Mouse (Mus musculus) ES-E14 (cell line): ENCODE measurements at regions not wholly inside any gene's neighbourhood (a gene's known extent, or its start where the extent isn't known, plus 50 kb on each side); places are given as distances from the start of the nearest gene placed in this dataset.

Experiments used
- DNase-seq: peaks from one replicate; pipeline ENCODE4 v3.0.0-alpha.2; 2013; ENCODE audit warnings: low read depth, low spot score
- H3K27ac ChIP-seq: 2 replicates; pipeline ENCODE4 v1.5.1; 2012; ENCODE audit warnings: low read depth, mild to moderate bottlenecking, low read length, moderate library complexity, mixed read lengths; ENCODE audit not compliant: poor library complexity, insufficient read depth, severe bottlenecking
- H3K36me3 ChIP-seq: 2 replicates; pipeline ENCODE4 v1.6.1; 2012; ENCODE audit warnings: mild to moderate bottlenecking, low read length, moderate library complexity, mixed read lengths; ENCODE audit not compliant: control insufficient read depth, poor library complexity, insufficient read depth, severe bottlenecking
- H3K4me1 ChIP-seq, 2 experiments: fragments of 150-350 bp in 1 of 2; sonication (generic) in 1 of 2; 2 replicates each; pipeline ENCODE4 v1.6.1; 2012; ENCODE audit warnings: low read length in 2 of 2, mild to moderate bottlenecking in 1 of 2, mixed read lengths in 1 of 2; ENCODE audit not compliant: control insufficient read depth in 2 of 2, insufficient read depth in 2 of 2, poor library complexity in 1 of 2
- H3K4me3 ChIP-seq, 2 experiments: fragments of 150-350 bp in 1 of 2; sonication (generic) in 1 of 2; 2 replicates each; pipeline ENCODE4 v1.5.1; 2012; ENCODE audit warnings: low read length in 2 of 2, low read depth in 1 of 2, mild to moderate bottlenecking in 1 of 2, mixed read lengths in 1 of 2; ENCODE audit not compliant: insufficient read depth in 1 of 2, poor library complexity in 1 of 2, severe bottlenecking in 1 of 2
- H3K9ac ChIP-seq: 2 replicates; pipeline ENCODE4 v1.6.1; 2012; ENCODE audit warnings: low read depth, mild to moderate bottlenecking, low read length, mixed read lengths; ENCODE audit not compliant: poor library complexity, insufficient read depth, severe bottlenecking
- H3K9me3 ChIP-seq: fragments of 150-350 bp; sonication (generic); 2 replicates; pipeline ENCODE4 v1.6.1; 2012; ENCODE audit warnings: low read depth, mild to moderate bottlenecking, low read length; ENCODE audit not compliant: control insufficient read depth, insufficient read depth
- CHD2 ChIP-seq: IDR thresholded peaks from 2 replicates; pipeline ENCODE4 v1.6.1; 2014; ENCODE audit warnings: mild to moderate bottlenecking, low read depth, low read length, inconsistent platforms
- HCFC1 ChIP-seq: IDR thresholded peaks from 2 replicates; pipeline ENCODE4 v1.6.1; 2012; ENCODE audit warnings: low read length, inconsistent platforms, borderline replicate concordance; ENCODE audit not compliant: insufficient read depth
- MAFK ChIP-seq: IDR thresholded peaks from 2 replicates; pipeline ENCODE4 v1.6.1; 2014; ENCODE audit warnings: mild to moderate bottlenecking, low read depth, low read length, inconsistent platforms; ENCODE audit not compliant: insufficient read depth
- ZC3H11A ChIP-seq: IDR thresholded peaks from 2 replicates; pipeline ENCODE4 v1.6.1; 2012; ENCODE audit warnings: low read depth, mild to moderate bottlenecking, inconsistent platforms, low read length, borderline replicate concordance
- ZNF384 ChIP-seq: IDR thresholded peaks from 2 replicates; pipeline ENCODE4 v1.6.1; 2012; ENCODE audit warnings: low read depth, low read length, inconsistent platforms
- in situ Hi-C, 2 experiments: fragments of 600-800 bp; cut with MboI; formaldehyde crosslinking; loops; one replicate each; pipeline ENCODE4 v1.15.1; 2025; ENCODE audit warnings: low sequenced_read_pairs in 2 of 2, inconsistent platforms in 1 of 2; ENCODE audit not compliant: unreplicated experiment in 2 of 2

- DNase-seq: no peak
- Histone ChIP-seq H3K4me1 (no peaks in the 10 kb centered on the region), H3K36me3 (no peaks in the 10 kb centered on the region), H3K9ac (no peak overlapping the region), H3K4me3 (no peak overlapping the region), H3K9me3 (no peaks in the 10 kb centered on the region), H3K27ac (no peak overlapping the region)
- in situ Hi-C loops: no loop called here
- TF ChIP-seq ZC3H11A (no peak), HCFC1 (no peak), ZNF384 (no peak), CHD2 (no peak), MAFK (no peak)
These were observed 448.0 kb downstream of the Cbln4 start for GRCm38 (mm10) chr2:171595240-171595639.

GRCm38 (mm10) chr2:171593884-171594283 lies 449.4 kb downstream of the Cbln4 start:
- Histone ChIP-seq H3K4me1 (no peaks in the 10 kb centered on the region), H3K9ac (no peak overlapping the region), H3K36me3 (no peaks in the 10 kb centered on the region), H3K9me3 (no peaks in the 10 kb centered on the region), H3K27ac (no peak overlapping the region), H3K4me3 (no peak overlapping the region)
- TF ChIP-seq ZC3H11A (no peak), CHD2 (no peak), ZNF384 (no peak), HCFC1 (no peak), MAFK (no peak)
- no peak for DNase-seq
- in situ Hi-C loops: no loop called here

- Histone ChIP-seq H3K4me1 (no peaks in the 10 kb centered on the region), H3K27ac (no peak overlapping the region), H3K9me3 (no peaks in the 10 kb centered on the region), H3K9ac (no peak overlapping the region), H3K4me3 (no peak overlapping the region), H3K36me3 (no peaks in the 10 kb centered on the region)
- in situ Hi-C loops: no loop called here
- no peak for TF ChIP-seq CHD2
- no peak for TF ChIP-seq HCFC1
- no peak for TF ChIP-seq ZNF384
- TF ChIP-seq MAFK: no peak
- no peak for DNase-seq
These were observed 451.0 kb downstream of the Cbln4 start for GRCm38 (mm10) chr2:171592315-171592714.

- Histone ChIP-seq H3K9me3 (no peaks in the 10 kb centered on the region), H3K36me3 (no peaks in the 10 kb centered on the region), H3K9ac (no peak overlapping the region), H3K4me3 (no peak overlapping the region), H3K4me1 (no peaks in the 10 kb centered on the region), H3K27ac (no peak overlapping the region)
- no peak for DNase-seq
- TF ChIP-seq ZC3H11A: no peak
- TF ChIP-seq MAFK: no peak
- no peak for TF ChIP-seq ZNF384
- TF ChIP-seq HCFC1: no peak
- no peak for TF ChIP-seq CHD2
- in situ Hi-C loops: no loop called here
These were observed 455.1 kb downstream of the Cbln4 start for GRCm38 (mm10) chr2:171588158-171588557.

- Histone ChIP-seq H3K4me1 (no peaks in the 10 kb centered on the region), H3K27ac (no peak overlapping the region), H3K9me3 (no peaks in the 10 kb centered on the region), H3K4me3 (no peak overlapping the region), H3K9ac (no peak overlapping the region), H3K36me3 (no peaks in the 10 kb centered on the region)
- in situ Hi-C loops: no loop called here
- no peak for DNase-seq
- TF ChIP-seq MAFK: no peak
- no peak for TF ChIP-seq ZNF384
These were observed 455.6 kb downstream of the Cbln4 start for GRCm38 (mm10) chr2:171587635-171588034.
